Comparison of ENCODE assay signal across 13 mouse cellular contexts in the genomic region with DNA sequence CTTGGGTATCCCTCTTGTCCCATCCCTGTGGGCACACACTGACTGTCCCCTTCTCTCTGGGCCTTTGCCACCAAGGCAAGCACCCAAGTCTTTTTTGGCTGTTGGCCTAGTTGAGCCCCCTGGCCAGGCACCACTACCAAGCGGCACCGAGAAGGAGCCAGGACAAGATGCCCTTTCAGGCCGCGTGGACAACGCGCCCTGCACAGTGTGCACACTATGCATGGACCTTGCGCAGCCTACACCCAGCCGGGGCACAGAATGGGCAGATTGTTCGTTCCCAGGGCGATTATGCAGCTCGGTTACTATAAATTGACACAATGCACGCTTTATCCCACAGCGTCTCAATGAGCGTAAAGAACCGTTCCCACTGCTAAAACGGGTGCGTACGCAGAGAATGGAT. TPM values are rescaled to one million over a fixed set of nuclear protein-coding genes. Genes with fewer than 3 reads are reported as not detected.
DNase-seq lines count a peak whose midpoint lies in the region; ATAC-seq lines count a peak whose summit lies in the region.
"Had no signal": no experiment of that assay in that cellular context is flagged by ENCODE, and none has a peak within 500 bp of the region (broad histone marks: within the 10 kb centered on the region; RNA-seq: fewer than 3 reads in every experiment).

No protein-coding gene starts in this region.

- peak; percentile 28; the same call in 1 of the 2 replicates for ATAC-seq in hindbrain, embryonic 13.5 days (ENCODE audit: low FRiP score)
- peak; percentile 54 for ATAC-seq in hindbrain, embryonic 15.5 days (ENCODE audit: low FRiP score, low read depth)

- no peak overlapping the region for H3K4me2 ChIP-seq in hindbrain, embryonic 13.5 days
- H3K4me2 ChIP-seq in hindbrain, embryonic 15.5 days, result no peak overlapping the region
- H3K4me2 ChIP-seq: liver, embryonic 15.5 days; midbrain, embryonic 12.5 days had no signal

- no peak overlapping the region for H3K4me3 ChIP-seq in hindbrain, embryonic 13.5 days
- no peak overlapping the region for H3K4me3 ChIP-seq in hindbrain, embryonic 10.5 days
- no peak overlapping the region for H3K4me3 ChIP-seq in hindbrain, embryonic 15.5 days
- H3K4me3 ChIP-seq: liver, embryonic 15.5 days; midbrain, embryonic 12.5 days had no signal

- H3K4me1 ChIP-seq in hindbrain, embryonic 13.5 days (replicated peaks), result peaks cover 23% of the 10 kb centered on the region
- peaks cover 13% of the 10 kb centered on the region for H3K4me1 ChIP-seq in hindbrain, embryonic 10.5 days (replicated peaks)
- 0 out of 2 replicates have a peak, but pooled peaks cover 11% of the 10 kb centered on the region for H3K4me1 ChIP-seq in hindbrain, embryonic 15.5 days (replicated peaks)
- H3K4me1 ChIP-seq: liver, embryonic 15.5 days had no signal

- peaks cover 35% of the 10 kb centered on the region for H3K36me3 ChIP-seq in hindbrain, embryonic 13.5 days
- no peaks in the 10 kb centered on the region for H3K36me3 ChIP-seq in hindbrain, embryonic 10.5 days
- H3K36me3 ChIP-seq in hindbrain, embryonic 15.5 days, result peaks cover 15% of the 10 kb centered on the region
- H3K36me3 ChIP-seq: liver, embryonic 15.5 days; midbrain, embryonic 12.5 days had no signal

- H3K9me3 ChIP-seq in hindbrain, embryonic 13.5 days, result no peaks in the 10 kb centered on the region
- H3K9me3 ChIP-seq in hindbrain, embryonic 10.5 days, result no peaks in the 10 kb centered on the region
- H3K9me3 ChIP-seq in hindbrain, embryonic 15.5 days, result no peaks in the 10 kb centered on the region
- H3K9me3 ChIP-seq: liver, embryonic 15.5 days; midbrain, embryonic 12.5 days had no signal

- no peak overlapping the region for H3K9ac ChIP-seq in hindbrain, embryonic 13.5 days
- H3K9ac ChIP-seq in hindbrain, embryonic 15.5 days, result no peak overlapping the region
- H3K9ac ChIP-seq: liver, embryonic 15.5 days; midbrain, embryonic 12.5 days had no signal

- WGBS in hindbrain, embryonic 13.5 days, result 57% methylated on average over 18 of the region's 18 CpGs
- WGBS in hindbrain, embryonic 10.5 days, result 94% methylated on average over 18 of the region's 18 CpGs
- WGBS in hindbrain, embryonic 15.5 days, result 60% methylated on average over 18 of the region's 18 CpGs

- H3K27ac ChIP-seq in hindbrain, embryonic 13.5 days, result no peak overlapping the region
- H3K27ac ChIP-seq in hindbrain, embryonic 10.5 days, result no peak overlapping the region
- H3K27ac ChIP-seq in hindbrain, embryonic 15.5 days (replicated peaks), result no peak overlapping the region; the same call in 1 of the 2 replicates
- H3K27ac ChIP-seq: liver, embryonic 15.5 days; midbrain, embryonic 12.5 days; stomach, postnatal 0 days had no signal

- no peaks in the 10 kb centered on the region for H3K27me3 ChIP-seq in hindbrain, embryonic 13.5 days
- no peaks in the 10 kb centered on the region for H3K27me3 ChIP-seq in hindbrain, embryonic 10.5 days (ENCODE audit: insufficient read depth, poor library complexity, severe bottlenecking)
- no peaks in the 10 kb centered on the region for H3K27me3 ChIP-seq in hindbrain, embryonic 15.5 days
- H3K27me3 ChIP-seq: liver, embryonic 15.5 days; midbrain, embryonic 12.5 days had no signal

- no peak for DNase-seq in hindbrain, embryonic 10.5 days (ENCODE audit: low spot score)
- DNase-seq in left cerebral cortex, adult 8-10 months (ENCODE audit: low spot score in 2 of 2), result peak; percentile 48 to 75
- peak; percentile 49 to 59 for DNase-seq in right cerebral cortex, postnatal 36 days (ENCODE audit: low spot score in 2 of 2)
- DNase-seq in kidney, postnatal 4 days, result no peak
- no peak for DNase-seq in testis, postnatal 10 days (ENCODE audit: low spot score)
- no peak for DNase-seq in natural killer cell, adult 2 months (ENCODE audit: low spot score in 2 of 2)
- DNase-seq: embryo, embryonic 11 days; kidney, postnatal 10 days had no signal

RNA-seq across cellular contexts. Expression of a gene that starts 54.1 kb away (rescaled TPM):
- polyA plus RNA-seq in hindbrain, embryonic 13.5 days (2015; fragmentation: Nextera tagmentation; extraction: Ambion mirVana), result 13.7 and 14.5 TPM in 2 replicates
- polyA plus RNA-seq in hindbrain, embryonic 10.5 days (2016; fragmentation: Nextera tagmentation; extraction: Ambion mirVana), result 10.4 and 12.8 TPM in 2 replicates
- 23.5 and 24.8 TPM in 2 replicates for polyA plus RNA-seq in hindbrain, embryonic 15.5 days (2015; fragmentation: Nextera tagmentation; extraction: Ambion mirVana)
- 10 to 100 TPM; 41.9 to 48.3 (median 44.5) TPM for total RNA-seq in left cerebral cortex, adult 8-10 months (2022)

Comparison
In these comparisons a context has a peak if more than half of its experiments do, and no peak if none do; other contexts are left out.
1. DNase-seq: peak in left cerebral cortex, adult 8-10 months (2 of 2) and right cerebral cortex, postnatal 36 days (2 of 2); none in hindbrain, embryonic 10.5 days (single experiment), kidney, postnatal 4 days (0 of 2), testis, postnatal 10 days (single experiment) and natural killer cell, adult 2 months (0 of 2).